Mouse (Mus musculus) cerebellum, postnatal 25 days (tissue): ENCODE data around the gene Pdcl3.
A peak's percentile ranks its signal among the peaks of the same experiment; 100 is the strongest.

Source experiments
- DNase-seq, 2 experiments: peaks; one replicate each; pipeline ENCODE4 v3.0.0; 2021; ENCODE audit warnings: mixed read lengths in 2 of 2

Gene Pdcl3

DNA sequence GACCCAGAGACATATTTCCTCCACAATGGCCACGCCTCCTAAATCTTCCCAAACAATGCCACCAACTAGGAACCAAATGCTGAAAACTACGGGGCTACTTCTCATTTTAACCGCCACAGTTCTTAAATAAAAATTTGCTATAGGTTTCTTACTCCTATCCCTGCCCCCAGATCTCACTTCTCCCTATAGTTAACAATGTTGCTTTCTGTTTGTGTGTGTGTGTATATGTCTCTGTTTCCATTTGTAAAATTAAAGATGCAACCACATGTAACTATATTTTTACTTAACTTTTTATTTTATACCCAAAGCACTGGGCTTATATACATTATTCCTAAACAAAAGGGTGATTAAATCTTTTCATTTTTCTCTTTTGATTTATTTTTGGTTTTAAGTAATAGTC is at the start of gene Pdcl3:
Pdcl3 (plus strand) TSS at position 301 of the 400 bp plus-strand sequence.
- no peak for DNase-seq

DNA sequence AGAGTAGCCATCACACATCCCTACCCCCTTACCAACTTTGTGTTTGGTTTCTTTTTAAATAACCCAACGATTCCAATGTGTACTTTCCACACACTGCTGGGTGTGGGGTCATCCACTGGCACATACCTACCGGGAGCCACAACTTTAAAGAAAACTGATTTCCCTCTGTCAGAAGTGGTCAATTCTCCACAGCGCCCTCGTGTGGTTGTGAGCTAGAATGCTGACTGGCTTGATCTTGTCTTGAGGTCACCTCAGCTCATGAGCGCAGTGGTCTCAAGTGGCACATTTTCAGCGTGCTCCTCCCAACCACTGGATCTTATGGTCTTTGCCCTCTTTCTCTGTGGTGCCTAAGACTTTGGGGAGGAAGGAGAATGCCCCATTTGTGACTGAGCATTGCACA is 48.6 kb upstream of the Pdcl3 start:
- peak; percentile 58 to 73 for DNase-seq

- DNase-seq: no peak
Observed at GRCm38 (mm10) chr1:38938849-38939248, 46.6 kb upstream of the Pdcl3 start, which contains the start of gene Nms. Nms (plus strand) TSS chr1:38939149.

- no peak for DNase-seq
Observed at GRCm38 (mm10) chr1:38939608-38940007, 45.8 kb upstream of the Pdcl3 start.

- DNase-seq: no peak
Observed at GRCm38 (mm10) chr1:38956457-38956856, 29.0 kb upstream of the Pdcl3 start.

DNA sequence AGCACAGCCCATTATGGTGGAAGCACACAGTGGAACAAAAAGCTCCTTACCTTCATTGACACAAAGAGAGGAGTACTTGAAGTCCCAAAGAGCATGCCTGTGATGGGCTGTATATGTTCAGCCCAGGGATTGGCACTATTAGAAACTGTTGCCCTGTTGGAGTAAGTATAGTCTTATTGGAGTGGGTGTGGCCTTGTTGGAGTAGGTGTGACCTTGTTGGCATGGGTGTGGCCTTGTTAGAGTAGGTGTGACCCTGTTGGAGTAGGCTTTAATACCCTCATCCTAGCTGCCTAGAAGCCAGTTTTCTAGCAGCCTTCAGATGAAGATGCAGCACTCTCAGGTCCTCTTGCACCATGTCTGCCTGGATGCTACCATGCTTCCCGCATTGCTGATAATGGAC is 16.3 kb upstream of the Pdcl3 start:
- no peak for DNase-seq

DNA sequence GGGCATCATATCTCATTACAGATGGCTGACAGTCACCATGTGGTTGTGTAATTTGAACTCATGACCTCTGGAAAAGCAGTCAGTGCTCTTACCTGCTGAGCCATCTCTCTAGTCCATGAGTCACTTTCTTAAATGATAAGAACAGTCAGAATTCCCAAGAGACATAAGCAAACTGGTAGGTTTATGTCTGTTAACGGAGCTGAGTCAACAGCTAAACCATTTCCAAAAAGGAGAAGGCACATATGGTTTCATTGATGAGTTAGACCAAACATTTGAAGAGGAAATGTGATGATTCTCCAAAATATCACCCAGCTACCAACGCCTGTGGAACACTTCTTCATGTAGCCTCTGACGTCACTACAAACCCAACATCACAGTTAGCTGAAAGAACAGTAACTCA is 13.7 kb upstream of the Pdcl3 start:
- no peak for DNase-seq

DNA sequence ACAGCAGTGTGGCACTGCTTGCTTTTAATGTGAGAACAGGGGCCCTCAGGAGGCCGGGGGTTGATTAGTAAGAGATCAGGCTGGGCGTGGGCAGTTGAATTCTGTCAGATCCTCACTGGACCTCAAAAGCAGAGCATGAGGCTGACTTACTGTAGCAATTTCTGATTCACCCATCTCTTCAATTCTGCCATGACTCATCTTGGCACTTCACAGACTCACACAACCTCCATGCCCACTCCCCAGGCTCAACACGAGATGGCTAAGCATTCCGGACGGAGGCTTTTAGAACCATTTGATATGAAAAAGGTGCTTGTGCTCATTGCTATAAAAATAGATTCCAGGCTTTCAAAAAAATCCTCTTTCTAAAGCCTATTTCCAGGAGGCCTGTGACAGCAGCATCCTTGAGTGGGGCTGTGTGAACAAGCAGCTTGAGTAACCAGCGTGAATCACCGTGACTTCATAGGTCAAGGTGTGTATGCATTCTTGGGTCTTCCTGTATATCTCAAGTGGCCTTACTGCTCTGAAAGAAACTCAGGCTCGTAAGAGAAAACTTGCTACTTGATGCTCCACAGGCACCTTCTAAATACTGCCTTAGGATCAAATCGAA is 12.3 kb upstream of the Pdcl3 start:
- DNase-seq: no peak

- DNase-seq: no peak
Observed at GRCm38 (mm10) chr1:38979953-38980352, 5.5 kb upstream of the Pdcl3 start.

DNA sequence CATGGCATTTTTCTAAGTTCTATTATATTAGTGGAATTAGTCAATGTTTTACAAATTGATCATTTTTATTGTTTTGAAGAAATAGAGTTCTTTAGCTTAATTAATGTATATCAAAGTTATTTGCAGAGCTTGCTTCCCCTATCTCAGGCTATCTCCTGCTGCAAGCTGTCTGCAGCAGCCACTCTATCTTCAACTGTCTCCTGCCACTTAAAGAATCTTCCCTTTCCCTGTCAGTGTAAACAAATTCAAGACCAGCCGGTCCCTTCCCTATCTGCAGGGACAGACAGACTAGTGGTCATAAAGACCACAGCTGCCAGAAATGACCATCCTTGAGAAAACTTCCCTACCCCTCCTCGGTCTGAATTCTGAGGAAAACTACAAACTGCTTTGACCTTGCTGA is 1.5 kb upstream of the Pdcl3 start:
- DNase-seq: no peak

- peak; percentile 97 to 98 for DNase-seq
Observed at GRCm38 (mm10) chr1:38987080-38987864, 1.9 kb downstream of the Pdcl3 start.

DNA sequence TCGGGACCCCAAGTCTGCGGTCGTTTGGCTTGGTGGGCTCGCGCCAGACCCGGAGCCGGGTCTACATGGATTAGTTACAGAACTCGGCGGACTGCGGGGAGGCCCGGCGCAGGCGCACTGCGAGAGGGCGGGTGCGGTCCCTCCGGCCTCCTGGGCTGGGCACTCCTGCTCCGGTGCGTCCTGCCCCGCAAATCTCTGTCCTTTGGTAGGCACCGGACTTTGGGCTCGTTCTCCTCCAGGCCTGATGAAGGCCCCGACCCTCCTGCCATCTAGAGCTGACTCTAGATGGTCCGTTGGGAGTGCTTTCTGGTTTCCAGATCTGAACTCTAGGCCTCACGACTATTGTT is 2.4 kb downstream of the Pdcl3 start:
- DNase-seq: no peak

DNA sequence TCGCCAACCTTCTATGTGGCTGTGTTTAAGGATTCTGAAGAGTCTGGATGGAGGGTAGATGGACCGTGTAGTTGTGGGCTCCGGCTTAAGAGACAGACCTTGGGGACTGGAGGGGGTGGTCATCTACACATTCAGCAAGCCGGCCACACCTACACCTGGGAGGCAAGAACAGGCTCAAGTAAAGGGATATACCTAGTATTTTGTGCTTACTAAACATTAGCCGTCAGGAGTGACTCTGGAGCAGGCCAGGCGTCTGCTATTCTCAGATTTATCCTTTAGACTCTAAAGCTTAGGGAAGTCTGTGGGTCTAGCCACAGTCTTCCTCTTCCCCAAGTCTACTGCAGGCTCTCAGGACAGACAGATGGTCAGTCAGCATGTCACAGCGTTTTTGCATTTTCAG is 2.9 kb downstream of the Pdcl3 start:
- no peak for DNase-seq

GRCm38 (mm10) chr1:38992365-38992764 is 7.0 kb downstream of the Pdcl3 start:
- peak; percentile 42 to 69 for DNase-seq

GRCm38 (mm10) chr1:39001106-39001505 is 15.7 kb downstream of the Pdcl3 start:
- peak; percentile 82 to 87 for DNase-seq

DNA sequence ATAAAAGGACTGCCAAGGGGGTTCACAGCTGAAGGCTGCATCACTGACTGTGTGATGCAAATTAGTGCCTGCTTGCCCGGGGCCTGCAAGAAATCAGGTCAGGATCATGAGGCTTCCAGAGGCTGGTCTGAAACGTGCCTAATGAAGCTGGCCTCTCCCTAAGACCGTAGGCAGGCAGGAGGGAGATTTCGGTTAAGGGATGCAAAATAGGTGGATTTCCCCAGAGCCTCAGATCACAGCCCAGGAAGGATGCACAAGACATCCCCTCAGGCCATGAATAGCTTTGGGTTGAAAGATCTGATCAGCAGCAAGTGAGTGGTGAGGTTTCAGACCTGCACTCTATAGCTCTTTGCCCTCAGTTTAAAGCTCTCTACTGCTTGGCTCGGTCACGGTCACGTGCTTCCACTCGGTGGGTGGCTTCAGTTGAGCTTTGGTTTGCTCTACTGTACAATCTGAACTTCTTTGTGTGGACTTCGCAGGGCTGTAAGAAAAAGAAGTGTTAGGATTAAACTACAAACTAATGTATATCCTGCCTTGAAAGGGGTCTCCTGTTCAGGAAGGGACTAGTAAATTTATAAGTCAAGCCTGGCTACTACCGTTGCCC is 20.4 kb downstream of the Pdcl3 start:
- no peak for DNase-seq

- no peak for DNase-seq
Observed at GRCm38 (mm10) chr1:39006830-39007829, 21.7 kb downstream of the Pdcl3 start.

DNA sequence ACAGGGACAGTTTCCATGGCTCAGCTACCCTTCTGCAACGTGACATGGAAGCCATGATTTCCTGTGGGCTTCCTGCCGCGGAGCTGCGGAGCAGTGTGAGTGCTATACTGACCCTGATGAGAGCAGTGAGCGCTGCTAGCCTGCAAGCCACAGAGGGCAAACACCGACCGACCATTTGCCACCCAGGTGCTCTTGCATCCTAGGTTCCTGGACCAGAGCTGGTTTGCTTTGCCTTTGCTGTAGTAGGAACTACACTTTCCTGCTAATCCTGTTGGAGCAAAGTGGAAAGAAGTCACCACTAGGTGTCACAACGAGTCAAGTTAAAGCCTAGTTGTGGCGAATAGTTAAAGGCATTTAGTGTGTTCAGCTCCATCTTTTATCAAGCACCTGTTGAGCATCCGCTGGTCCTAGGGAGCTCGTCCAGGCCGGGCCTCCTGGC is 25.2 kb downstream of the Pdcl3 start:
- peak; percentile 54 to 78 for DNase-seq

GRCm38 (mm10) chr1:39012576-39012975 is 27.2 kb downstream of the Pdcl3 start:
- no peak for DNase-seq

DNA sequence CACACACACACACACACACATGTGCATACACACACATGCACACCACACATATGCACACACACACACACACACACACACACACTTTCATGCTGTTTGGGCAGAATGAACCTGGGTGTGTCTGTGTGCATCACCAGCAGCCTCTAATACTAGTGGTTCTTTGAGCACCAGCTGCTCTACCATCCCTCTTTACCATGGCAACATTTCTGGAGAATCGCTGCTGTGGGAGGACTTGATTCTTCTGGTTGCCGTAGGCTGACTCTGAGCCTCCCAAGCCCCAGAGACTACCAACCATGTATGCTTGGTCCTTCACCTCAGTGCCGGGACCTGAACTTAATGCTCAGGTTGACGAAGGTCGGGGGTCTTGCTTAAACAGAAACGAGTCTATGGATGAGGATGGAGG is 28.4 kb downstream of the Pdcl3 start:
- no peak for DNase-seq

- no peak for DNase-seq
Observed at GRCm38 (mm10) chr1:39015529-39015928, 30.1 kb downstream of the Pdcl3 start.

DNA sequence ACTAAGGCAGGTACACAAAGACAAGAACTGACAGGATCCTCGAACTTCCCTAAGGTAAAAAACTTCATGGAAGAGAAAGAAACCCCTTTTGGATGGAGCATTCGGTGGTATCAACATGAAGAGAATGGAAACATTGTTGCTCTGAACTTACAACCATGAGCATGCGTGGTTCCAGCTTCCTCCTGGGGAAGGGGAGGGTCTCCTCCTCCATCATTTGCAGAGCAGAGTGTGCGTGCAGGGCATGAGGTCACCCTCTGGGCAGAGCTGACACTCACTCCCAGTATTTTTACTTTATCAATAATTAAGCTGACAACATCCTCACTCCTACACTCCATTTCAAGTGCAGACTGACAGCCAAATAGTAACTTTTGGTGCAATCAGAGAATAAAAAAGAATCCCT is 32.5 kb downstream of the Pdcl3 start:
- DNase-seq: no peak

DNA sequence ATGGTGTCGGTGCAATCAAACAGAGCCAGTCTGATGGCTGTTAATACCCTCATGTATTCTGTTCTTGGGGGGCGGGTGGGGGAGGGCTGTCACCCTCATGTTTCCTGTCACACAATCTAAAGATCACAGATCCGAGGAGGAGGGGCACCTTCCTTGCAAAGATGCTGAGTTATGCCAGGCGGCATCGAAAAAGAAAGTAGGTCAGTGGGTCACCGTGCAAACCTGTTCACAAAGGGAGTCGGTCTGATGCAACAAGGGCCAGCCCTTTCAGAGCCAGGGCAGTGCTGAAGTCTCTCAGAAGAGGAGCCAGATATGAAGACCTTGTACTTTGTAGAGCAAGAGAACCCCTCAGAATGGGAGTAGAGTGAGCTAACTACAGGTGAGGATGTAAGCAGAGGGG is 39.7 kb downstream of the Pdcl3 start:
- peak; percentile 46 to 64 for DNase-seq
